Mouse (Mus musculus): ENCODE measurements around the gene Serinc3.

Gene Serinc3

DNA sequence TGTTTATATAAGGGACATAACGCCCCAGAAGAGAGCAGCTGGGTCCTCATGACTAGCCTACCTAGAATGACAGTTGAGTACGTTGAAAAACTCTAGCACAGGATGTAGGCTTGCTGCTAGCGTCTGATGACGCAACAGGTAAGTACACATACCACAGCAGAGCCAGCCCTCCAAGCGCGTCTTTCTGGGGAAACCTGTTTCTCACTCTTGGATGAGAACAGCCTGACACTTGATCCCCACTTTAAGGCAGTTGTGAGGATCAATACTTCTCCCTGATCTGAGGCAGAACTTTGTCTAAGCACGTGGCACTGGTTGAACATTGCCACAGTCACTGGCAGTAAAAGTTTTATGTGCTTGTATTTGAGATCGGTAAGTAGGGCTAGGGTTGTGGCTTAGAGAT is 24.5 kb downstream of the Serinc3 start:
- no peak for DNase-seq

DNA sequence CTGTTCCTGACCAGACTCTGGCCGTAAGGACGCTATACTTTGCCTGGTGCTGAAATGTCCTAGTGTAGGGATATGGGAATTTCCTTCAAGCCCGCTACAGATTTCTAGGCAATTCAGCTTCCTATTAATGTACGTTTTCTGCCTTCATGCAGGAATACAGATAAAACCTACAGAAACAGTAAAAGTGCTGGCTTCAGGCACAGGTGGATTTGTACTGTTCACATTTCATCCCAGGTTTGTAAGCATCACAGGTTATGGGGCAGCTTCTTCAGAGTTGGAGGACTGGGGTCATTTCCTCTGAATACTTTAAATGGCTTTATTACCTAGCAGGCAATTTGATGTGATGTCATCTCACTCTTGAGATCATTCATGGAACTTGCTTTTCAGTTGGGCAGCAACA is 27.1 kb downstream of the Serinc3 start:
- no peak for DNase-seq

DNA sequence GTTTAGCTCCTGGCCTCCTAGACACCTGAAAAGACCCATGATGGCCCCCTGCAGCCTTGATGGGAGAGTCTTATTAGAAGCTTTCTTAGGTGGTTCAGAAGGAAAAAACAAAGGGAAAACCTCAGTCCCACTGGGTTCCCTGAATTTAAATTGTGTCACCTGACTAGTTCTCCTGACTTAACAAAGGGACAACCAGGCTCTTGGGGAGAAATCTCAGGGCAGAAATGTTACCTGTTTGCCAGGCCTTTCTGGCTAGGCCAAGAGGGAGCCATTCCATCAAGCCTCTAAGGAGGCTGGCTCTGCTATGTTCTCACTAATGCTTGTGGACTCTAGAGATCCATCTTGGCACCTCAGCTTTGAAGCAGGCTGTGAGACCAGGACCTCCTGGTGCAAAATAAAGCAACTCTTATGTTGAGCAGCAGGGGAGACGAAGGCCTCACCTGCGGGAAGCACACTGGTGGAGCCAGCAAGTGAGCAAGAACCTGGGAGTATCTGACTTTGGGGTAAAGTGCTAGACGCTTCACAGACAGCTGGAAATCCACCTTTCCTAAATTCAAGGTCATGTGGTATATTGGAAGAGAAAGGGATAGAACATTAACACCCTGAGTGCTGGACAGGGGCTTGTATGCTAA is 27.6 kb downstream of the Serinc3 start:
- no peak for DNase-seq

DNA sequence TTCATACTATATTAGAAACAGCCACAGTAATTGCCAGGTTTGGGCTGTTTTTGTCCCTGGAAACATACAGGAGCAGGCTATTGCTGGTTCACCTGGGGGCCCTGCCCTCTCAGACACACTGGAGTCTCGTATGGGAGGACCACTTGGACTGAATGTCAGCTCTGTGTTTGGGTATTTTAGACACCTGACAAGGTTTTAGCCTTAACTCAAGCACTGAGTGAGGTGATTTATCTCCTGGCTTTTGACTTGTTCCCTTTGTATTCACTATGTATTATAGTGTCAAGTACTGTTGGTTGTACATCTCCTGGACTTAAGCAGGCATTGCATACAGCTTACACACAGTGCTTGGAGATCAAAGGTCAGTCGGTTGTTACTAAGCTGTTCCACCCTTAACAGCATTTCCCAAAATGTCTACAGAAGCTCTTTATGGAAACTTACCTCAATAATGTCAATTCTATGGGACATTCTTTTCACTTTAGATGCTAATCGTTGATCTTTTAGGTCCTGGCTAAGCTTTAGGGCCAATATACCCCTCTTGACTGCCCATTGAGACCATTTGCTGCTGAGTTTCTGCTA is 28.2 kb downstream of the Serinc3 start:
- DNase-seq = no peak

DNA sequence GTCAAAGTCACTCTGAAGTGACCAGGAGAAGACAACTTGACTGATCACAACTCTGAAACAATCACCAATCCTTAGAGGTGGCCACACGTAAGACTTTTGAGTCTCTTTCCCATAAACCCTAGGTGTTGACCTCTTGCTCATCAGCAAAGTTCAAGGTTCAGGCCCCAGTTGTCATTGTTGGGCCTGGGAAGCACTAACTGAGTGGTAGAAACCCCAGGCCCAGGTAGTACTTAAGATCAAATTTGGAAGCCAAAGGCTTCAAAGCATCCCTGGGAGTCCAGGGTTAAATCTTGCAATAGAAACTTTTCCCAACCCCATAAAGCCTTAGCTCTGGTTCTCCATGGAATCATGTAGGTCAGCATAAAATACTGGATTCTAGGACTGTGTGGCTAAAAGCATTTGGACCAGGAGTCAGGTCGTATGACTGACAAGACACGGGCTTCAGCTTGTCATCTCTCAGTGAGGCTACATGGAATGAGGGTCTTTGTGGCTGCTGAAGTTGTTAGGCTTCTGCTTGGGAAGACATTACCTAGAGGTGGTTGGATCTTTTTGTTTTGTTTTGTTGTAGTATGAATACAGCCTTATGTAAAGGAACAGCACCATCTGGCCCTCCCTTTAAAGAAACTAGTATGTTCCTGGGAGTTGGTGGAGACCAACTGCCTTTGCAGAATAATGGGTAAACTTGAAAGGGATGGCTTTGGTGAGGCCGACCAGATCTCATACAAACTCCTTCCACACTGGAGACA is 28.9 kb downstream of the Serinc3 start:
- no peak for DNase-seq

DNA sequence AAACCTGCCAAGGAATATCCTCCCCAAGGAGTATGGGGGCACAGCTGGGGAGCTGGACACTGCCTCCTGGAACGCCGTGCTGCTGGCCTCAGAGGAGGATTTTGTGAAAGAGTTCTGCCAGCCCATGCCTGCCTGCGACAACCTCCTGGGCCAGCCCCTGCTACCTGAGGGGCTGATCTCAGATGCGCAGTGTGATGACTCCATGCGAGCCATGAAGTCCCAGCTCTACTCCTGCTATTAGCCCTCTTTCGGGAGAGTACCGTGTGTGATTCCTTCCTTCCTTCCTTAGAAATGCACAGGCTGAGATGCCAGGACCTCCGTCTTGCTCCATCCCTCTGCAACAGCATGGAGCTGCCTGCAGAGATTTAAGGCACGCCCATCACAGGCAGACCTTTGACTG is 29.5 kb downstream of the Serinc3 start:
- DNase-seq = no peak

DNA sequence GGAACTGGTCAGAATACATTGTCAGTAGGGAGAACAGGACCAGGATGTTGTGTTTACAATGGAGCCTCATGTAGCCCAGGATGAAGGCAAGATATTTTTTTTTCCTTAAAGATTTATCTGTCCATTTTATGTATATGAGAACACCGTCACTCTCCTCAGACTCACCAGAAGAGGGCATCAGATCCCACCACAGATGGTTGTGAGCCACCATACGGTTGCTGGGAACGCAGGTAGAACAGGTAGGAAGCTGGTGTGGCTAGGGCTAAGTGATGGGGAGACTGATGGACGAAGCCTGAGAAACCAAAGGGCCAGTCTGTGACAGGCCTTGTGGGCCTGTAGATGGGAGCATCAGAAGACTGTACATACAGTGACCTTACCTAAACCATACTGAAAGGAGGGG is 30.9 kb downstream of the Serinc3 start:
- DNase-seq = no peak

DNA sequence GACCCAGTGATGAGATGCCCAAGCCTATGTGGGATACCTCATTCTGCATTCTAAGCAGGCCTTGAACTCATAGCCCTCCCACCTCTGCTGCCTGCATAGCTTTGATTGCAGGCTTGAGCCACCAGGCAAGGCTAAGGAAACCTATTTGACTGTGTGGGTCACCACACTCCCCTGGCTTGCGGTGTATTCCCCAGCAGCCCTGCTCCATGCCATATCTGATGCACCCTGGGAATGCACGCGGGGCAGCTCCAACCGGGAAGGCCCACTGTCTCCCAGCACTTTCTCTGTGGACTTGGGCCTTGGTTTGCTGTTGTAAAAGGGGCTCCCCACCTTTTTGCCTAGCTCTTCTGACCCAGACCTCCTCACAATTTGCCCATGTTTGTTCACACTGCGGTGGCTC is 31.7 kb downstream of the Serinc3 start:
- no peak for DNase-seq

DNA sequence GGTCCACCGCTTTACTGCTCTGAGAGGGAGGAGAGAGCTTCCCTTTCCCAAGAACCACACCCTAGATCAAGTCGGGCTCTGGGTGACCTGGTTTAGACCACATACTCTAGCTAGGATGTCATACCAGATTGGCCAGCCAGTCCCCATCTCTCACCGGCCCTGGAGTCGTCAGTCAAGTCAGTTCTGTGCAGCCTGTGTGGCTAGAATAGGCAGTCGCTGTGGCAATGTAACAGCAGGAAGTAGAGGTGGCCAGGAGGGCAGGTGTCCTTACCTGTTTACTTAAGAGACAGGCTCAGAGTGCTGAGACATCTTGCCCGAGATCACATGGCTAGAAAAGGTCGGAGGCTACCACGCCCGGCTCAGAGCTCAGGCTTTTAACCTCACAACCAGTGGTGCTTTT is 33.8 kb downstream of the Serinc3 start:
- no peak for DNase-seq

DNA sequence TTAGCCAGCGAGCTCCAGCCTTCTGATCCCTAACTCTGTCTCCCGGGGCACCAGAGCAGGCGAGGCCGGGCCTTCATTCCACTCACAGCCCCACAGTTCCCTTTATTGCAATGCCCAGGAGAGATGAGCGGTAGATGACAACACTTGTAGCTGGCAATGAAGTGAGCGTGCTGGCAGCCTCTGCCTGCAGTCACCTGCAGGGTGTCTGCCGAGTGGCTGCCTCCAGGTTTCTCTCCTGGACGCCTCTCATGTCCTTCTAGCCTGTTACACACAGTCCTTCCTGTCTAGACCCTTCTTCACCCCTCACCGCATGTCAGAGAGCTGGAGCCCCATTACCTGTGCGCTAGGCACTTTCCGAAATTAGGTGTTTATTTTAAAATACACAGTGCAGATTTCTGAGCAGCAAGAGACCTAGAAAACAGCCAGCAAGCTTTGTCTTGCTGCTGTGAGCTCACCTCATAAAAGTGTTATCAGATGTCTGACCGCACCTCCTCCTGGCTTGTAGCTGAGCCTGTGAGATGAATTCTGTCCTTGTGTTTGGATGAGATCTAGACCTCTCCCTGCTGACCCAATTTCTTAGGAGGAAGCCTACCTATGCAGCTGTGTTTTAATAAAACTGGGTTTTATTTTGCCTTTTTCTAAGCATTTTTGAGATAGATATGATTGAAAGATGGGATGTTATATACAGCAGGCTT is 35.5 kb downstream of the Serinc3 start:
- DNase-seq = no peak

DNA sequence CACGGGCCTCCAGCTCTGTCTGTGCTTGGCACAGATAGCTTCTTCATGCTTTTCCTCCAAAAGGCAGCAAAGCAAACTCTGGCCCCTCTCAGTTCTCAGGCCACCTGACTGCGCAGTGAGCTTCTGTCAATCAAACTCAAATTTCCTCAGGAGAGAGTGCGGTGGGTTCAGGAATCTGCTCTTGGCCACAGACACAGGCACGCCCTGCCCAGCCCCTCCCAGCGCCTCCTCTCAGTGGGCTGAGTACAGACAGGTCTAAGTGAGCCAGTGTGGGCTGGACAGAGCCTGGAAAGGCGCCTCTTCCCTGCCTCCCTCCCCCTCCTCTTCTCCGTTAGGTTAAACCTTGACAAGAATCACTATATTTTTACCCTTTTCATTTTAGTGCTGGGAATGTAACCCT is 36.9 kb downstream of the Serinc3 start:
- DNase-seq = no peak

DNA sequence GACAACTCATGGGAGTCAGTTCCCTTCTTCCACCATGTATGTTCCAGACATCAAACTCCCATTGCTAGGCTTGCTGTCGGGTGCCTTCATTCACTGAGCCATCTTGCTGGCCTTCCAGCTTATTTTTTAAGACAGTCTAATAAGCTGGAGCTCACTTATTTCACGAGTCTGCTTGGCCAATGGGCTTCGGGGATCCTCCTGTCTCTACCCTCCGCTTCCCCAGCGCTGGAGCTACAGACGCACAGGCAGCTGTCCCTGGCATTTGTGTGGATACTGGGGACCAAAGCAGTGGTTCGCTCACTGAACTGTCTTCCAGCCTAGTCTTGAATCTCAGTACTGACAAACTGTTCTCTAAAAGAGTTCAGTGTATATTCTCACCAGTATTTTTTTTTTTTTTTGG is 38.8 kb downstream of the Serinc3 start:
- no peak for DNase-seq

DNA sequence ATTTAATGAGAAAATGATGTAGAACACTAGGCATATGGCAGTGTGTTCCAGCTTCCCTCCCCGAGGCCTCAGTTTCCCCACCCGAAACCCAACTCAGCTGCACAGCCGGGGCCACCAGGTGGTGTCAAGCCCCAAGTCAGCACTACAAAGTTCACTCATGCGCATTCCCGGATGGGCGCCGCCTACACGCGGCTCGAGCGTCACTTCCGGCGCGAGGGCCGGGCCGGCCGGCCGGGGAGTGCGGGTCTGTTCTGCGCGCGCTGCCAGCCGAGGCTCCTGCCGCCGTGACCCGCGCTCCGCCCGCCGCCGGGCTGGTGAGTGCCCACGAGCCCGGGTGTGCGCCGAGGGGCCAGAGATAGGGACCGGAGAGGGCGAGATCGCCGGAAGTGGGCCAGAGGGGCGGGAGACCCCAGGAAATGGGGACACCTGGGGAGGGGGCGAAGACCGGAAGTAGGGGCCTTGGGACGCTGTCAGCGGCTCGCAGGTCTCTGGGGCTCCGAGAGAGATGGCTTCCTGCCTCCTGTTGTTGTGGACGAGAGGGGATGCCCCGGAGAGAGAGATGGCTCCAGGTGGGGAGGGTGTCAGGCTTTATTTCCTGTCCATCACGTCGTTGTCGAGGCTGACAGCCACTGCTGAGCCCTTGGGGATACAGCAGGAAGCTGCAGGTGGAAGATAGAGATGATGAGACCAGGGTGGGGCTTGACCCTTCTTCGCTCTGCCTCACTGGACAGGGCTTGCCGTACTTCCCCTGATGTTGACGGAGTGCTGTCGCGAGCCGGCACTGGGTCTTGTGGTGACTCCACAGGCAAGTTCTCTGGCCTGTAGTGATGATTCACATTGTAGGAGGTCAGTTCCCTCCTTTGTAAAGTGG is 42.6 kb downstream of the Serinc3 start, which contains the start of gene Ttpal:
Gene Ttpal, plus strand, starts transcription at position 214 of the 871 bp plus-strand sequence.
- DNase-seq = peak; percentile 85

DNA sequence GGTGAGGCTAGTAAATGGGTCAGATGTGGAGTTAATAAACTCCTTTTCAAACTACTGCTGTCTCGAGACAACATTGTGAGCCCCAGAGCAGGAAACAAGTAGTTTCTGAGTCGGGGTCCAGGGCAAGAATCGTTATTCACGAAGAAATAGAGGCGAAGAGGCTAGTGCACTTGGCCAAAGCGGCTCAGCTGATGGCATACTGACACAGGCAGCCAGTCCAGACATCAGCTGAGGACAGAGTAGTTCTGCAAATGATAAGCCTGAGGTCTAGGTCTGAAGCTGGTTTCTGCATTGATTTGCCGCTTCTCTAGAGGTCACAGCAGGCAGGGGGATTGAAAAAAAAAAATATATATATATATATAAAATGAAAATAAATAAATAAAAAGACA is 43.2 kb downstream of the Serinc3 start:
- DNase-seq = no peak

DNA sequence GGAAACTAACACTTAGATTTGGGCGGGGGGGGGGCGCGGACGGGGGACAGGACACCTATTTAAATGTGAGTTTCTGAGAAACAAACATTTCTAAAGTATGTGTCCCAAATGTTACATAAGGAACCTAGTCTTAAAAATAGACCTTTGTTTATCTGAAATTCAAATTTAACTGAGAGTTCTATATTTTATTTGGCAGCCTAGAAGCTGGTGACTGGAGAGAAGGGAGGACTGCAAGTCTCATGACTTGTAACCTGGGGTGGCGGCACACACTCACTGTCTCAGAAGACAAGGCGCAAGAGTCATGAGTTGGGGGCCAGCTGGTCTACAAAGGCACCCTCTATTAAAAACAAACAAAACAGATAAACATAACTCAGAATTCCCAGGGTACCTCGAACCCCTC is 43.9 kb downstream of the Serinc3 start:
- no peak for DNase-seq

DNA sequence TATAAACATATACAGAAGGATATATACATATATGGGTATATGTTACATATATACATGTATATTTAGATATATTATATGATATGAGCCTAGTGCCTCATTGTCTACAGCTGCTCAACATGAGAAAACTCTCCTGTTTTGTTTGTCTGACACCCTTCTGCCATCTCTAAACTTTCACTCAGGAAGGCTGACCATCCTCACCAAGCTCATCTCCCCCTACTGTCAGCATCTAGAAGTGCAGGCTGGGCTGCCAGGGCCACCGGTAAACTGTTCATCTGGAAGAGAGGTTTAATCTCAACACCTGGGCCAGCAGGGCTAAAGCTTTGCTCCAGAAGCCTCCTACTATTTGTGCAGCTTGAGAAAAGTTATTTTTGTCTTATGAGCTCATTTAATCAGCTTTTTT is 45.7 kb downstream of the Serinc3 start:
- peak; percentile 66 for DNase-seq

DNA sequence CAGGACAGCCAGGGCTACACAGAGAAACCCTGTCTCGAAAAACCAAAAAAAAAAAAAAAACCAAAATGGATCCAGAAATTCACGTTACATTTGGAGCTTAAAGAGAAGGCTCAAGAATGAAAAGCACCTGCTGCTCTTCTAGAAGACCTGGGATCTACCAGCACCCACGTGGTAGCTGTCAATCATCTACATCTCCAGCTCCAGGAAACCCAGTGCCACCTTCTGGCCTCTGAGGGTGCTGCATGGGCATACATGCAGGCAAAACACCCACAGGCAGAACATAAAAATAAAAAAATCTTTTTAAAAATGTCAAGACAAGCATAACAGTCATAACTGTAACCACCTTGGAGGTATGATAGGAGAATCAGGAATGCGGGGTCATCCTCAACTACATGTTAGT is 47.3 kb downstream of the Serinc3 start:
- DNase-seq = peak; percentile 61

DNA sequence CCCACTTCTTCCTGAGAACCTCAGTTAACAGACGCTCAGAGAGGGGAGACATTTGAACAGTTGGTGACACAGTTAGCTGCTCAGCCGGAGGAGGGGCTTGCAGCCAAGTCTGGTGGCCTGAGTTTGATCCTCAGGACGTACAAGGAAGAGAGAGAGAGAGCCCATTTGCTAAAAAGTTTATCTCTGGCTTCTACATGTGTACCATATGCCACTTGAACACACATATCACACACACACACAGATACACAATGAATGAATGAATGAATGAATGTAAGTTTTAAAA is 48.1 kb downstream of the Serinc3 start:
- no peak for DNase-seq

DNA sequence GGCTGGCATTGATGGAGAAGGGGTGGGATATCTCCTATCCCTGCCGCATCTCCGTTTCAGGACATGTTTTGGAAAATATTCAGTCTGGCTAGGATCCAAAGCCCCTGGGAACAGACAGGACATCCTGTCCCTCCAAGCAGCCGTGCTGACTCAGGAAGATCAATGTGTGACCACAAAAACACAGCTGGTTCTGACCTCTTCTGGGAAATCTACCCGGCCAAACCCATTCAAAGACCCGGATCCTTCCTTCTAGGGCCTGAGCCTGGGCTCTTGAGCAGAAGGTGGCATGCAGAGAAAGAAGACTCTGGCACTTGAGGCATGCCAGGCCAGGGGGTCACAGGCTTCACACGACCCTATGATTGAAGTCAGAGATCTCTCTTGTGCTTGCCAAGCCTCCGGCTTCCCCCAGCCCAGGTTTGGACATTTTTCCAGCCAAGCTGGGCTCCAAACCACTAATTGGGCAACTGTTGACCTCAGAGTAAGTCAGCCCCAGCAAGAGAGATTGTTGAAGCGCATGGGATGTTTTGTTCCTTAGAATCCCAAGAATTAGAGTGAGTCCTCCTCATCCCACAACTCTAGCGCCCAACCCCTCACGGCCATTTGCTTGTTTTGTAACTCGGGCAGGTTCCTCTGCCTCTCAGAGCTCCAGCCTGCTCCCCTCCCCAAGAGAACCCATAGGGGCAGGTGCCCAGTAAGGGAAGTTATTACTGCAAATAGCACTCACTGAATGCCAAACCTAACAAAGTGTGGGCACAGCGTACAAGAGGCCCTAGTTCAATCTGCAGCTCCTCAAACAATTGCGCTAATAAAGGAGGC is 48.7 kb downstream of the Serinc3 start:
- no peak for DNase-seq

DNA sequence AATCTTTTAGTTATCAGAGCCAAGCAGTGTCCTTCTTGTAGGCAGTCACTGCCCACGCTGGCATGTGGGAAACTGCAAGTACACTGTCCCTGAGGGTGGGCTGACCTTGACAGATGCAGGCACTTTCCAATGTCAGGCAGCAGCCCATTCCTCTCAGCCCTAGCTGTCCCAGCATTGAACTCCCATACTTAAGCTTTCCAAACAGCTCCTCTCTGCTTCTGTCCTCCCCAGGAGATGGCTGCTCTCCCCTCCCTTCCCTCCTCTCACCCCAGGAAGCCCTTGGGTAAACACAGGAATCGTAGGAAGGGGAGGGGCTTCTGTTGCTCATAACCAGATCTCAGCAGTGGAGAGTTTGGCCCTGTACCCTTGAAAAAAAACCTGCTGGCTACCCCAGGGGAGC is 49.8 kb downstream of the Serinc3 start:
- no peak for DNase-seq

DNA sequence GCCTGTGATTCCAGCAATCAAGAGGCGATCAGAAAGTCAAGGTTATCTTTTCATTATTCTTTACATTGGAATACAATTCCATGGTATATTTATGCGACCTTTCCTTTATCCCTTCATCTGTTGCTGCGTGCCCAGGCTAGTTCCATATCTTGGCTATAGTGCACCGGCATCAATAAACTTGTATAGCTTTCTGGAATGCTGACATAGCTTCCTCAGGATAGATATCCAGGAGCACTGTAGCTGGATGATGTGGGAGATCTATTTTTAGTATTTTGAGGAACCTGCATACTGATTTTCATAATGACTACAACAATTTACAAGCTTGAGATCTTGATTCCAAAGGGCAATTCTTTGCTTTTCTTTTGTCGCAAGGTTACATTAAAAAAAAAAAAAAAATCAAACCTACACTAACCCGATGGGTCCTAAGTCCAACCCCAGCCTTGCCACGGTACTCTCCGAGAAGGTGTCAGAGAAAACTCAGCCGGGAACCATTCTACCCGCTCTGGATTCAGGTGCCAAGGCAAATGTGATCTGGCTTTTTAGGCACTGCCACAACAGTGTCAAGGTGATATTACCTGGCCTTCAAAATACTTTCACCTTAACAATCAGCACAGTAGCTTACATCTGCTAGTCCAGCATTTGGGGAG is 51.2 kb downstream of the Serinc3 start:
- DNase-seq = no peak

DNA sequence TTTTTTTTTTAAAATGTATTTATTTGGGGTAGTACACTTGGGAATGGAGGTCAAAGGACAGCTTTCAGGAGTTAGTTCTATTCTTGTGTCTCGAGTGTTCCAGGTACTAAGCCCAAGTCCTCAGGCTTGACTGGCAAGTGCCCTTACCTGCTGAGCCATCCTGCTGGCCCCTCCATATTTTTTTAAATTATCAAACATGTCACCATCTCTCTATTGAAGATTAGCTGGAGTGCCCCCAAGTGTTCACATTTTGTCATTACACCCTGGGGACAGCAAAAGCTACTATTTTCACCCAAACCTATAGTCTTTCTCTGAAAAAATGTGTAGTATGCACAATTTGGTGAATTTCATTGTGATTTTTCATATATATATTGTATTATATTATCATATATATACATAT is 52.8 kb downstream of the Serinc3 start:
- peak; percentile 43 for DNase-seq
